Mouse (Mus musculus) embryonic facial prominence, embryonic 13.5 days (tissue): ENCODE results near the gene Otogl. TPM values are rescaled to one million over a fixed set of nuclear protein-coding genes. Genes with fewer than 3 reads are reported as not detected.

ENCODE experiments used
- ATAC-seq: fragments of 200-750 bp; cut with Nextera tagmentation; 2 replicates; pipeline ENCODE4 v1.8.0; 2017; ENCODE audit warnings: low read depth; ENCODE audit not compliant: insufficient number of reproducible peaks, insufficient read depth, low FRiP score, low TSS enrichment
- H3K27ac ChIP-seq: fragments of 300-500 bp; sonication (generic); 2 replicates; pipeline ENCODE4 v1.5.1; 2015; ENCODE audit warnings: moderate library complexity, mild to moderate bottlenecking, inconsistent platforms
- H3K27me3 ChIP-seq: fragments of 300-500 bp; sonication (generic); 2 replicates; pipeline ENCODE4 v1.6.1; 2015; ENCODE audit warnings: mild to moderate bottlenecking, inconsistent platforms
- H3K36me3 ChIP-seq: fragments of 300-500 bp; sonication (generic); 2 replicates; pipeline ENCODE4 v1.6.1; 2015; ENCODE audit warnings: mild to moderate bottlenecking, inconsistent platforms
- H3K4me1 ChIP-seq: fragments of 300-500 bp; sonication (generic); 2 replicates; pipeline ENCODE4 v1.6.1; 2015; ENCODE audit warnings: inconsistent platforms
- H3K4me2 ChIP-seq: fragments of 300-500 bp; sonication (generic); 2 replicates; pipeline ENCODE4 v1.6.1; 2015; ENCODE audit warnings: moderate library complexity, mild to moderate bottlenecking, inconsistent platforms
- H3K4me3 ChIP-seq: fragments of 300-500 bp; sonication (generic); 2 replicates; pipeline ENCODE4 v1.5.1; 2015; ENCODE audit warnings: mild to moderate bottlenecking, inconsistent platforms
- H3K9ac ChIP-seq: fragments of 300-500 bp; sonication (generic); 2 replicates; pipeline ENCODE4 v1.6.1; 2015; ENCODE audit warnings: mild to moderate bottlenecking, inconsistent platforms
- H3K9me3 ChIP-seq: fragments of 300-500 bp; sonication (generic); 2 replicates; pipeline ENCODE4 v1.6.1; 2016; ENCODE audit warnings: inconsistent platforms
- WGBS: fragments of 180-500 bp; shearing (Covaris S2); methylation state at CpG from one replicate; pipeline ENCODE4 v1.1.7; 2015; ENCODE audit warnings: mixed read lengths; 5-methylcytosine and 5-hydroxymethylcytosine counted together
- polyA plus RNA-seq: library from polyadenylated mRNA; unstranded; fragments of >200 nt; fragmentation: Nextera tagmentation; extraction: Ambion mirVana; gene quantifications from 2 replicates; pipeline ENCODE4 v1.2.1, GENCODE M21; 2015

The Otogl gene
- polyA plus RNA-seq, 1 experiment from 2014 or later, result 0.06 TPM

DNA sequence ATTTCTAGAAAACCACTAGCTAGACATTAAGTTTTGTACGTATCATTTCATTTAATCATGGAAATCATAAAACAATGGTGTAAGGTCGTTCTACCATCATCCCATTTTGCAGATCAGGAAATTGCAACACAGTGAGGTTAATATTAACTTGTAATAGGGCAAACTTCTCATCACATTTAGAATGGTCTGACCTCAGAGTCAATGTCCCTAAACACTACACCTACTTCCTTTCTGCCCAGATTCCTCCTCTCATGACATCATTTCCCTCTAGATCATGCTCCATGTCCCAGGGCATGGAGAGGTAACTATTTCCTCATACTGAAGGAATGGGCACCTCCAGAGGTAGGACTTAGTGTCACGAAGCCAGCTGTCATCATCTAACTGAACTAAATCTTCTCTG lies 22.1 kb upstream of the Otogl start:
- Histone ChIP-seq H3K27ac (no peak overlapping the region), H3K4me1 (peaks cover 9% of the 10 kb centered on the region), H3K36me3 (no peaks in the 10 kb centered on the region), H3K27me3 (no peaks in the 10 kb centered on the region), H3K4me2 (no peak overlapping the region), H3K9ac (no peak overlapping the region), H3K9me3 (no peaks in the 10 kb centered on the region), H3K4me3 (no peak overlapping the region)
- ATAC-seq, result no peak
- 74% methylated on average over 3 of the region's 3 CpGs for WGBS

DNA sequence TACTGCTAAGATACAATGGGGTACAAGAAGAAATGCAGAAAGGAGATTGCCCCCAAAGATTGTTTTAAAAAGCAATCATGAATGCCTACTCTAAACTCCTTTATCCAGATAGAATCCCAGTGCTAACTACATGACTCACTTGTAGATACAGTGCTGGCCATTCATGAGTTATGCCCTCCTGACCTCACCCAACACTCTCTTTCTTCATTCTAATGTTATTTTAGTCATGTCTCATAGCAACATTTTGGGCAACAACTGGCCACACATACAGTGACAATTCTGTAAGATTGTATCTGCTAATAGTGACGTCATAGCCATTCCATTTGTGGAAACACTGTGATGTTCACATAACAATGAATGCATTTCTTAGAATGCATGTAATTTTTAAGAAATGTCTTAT lies 21.6 kb upstream of the Otogl start:
- Histone ChIP-seq H3K36me3 (no peaks in the 10 kb centered on the region), H3K27me3 (no peaks in the 10 kb centered on the region), H3K4me2 (no peak overlapping the region), H3K4me1 (peaks cover 9% of the 10 kb centered on the region), H3K4me3 (no peak overlapping the region), H3K9ac (no peak overlapping the region), H3K27ac (no peak overlapping the region), H3K9me3 (no peaks in the 10 kb centered on the region)
- WGBS, result 84% methylated on average over 1 of the region's 1 CpGs
- no peak for ATAC-seq

DNA sequence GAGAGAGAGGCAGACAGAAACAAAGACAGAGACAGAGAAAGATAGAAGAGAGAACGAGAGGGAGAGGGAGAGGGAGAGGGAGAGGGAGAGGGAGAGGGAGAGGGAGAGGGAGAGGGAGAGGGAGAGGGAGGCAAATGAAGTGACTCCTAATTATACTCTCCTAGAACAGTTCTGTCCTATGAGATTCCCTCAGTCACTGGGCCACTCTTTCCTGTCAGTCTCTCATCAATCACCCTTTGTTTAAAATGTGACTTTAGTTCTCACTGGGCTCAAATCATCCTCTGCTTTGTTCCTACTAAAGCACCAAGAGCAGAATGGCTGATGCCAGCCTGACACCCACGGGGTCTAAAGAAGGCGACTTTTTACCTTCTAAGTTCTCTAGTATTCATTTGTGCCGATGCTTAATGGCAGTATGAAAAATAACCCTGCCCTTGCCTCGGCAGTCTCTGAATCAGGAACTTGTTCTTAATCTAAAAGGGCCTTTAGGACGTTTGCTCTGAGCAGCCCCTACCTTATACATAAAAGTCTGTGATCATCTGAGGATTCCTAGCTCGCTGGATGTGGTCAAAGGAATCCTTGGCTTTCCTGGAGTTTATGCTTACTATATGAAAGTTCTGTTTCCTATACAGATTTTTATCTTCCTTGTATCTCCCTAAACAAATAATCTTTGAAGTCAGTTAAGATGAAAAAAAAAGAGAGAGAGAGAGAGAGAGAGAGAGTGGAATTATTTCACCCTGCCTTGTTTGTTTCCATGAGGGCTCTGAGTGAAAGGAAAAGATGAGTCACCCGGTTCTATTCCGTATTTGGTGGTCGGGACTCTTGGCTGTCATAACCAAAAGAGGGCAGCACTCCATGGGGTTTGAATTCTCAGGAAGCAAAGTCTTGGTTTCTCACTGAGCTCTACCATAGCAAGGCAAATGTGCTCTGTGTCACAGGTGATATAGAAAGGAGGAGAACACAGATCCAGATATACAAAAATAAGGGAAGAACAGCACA lies 20.2 kb upstream of the Otogl start:
- Histone ChIP-seq H3K4me1 (peaks cover 9% of the 10 kb centered on the region), H3K4me2 (no peak overlapping the region), H3K27me3 (no peaks in the 10 kb centered on the region), H3K27ac (no peak overlapping the region), H3K9me3 (no peaks in the 10 kb centered on the region), H3K9ac (no peak overlapping the region), H3K36me3 (no peaks in the 10 kb centered on the region), H3K4me3 (no peak overlapping the region)
- no peak for ATAC-seq
- WGBS, result 31% methylated on average over 10 of the region's 10 CpGs

DNA sequence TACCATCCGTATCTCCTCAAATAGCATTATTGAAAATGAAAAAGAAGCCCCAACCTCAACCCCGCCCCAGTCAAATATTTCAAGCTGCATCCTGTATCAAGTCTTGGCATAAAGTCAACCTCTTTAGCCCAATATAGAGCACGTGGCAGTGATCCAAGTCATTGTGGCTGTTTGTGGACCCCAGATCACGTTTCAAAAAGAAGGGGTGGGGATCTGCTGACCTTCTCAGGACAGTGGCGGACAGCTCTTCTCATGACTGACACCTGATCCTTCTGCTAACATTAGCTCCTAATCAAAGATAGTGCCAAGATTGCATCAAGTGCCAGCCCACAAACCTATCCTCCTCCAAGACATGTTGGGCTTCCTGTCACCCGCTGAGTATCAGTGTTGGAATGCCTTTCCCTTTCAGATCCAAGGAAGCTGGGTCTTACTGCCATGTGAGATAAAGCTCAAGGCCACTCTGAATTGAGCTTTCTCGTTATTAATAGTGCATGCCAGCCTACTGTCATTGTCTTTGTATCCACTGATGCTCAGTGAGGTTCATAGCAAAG lies 18.6 kb upstream of the Otogl start:
- H3K27me3 ChIP-seq, result no peaks in the 10 kb centered on the region
- H3K9ac ChIP-seq, result no peak overlapping the region
- no peaks in the 10 kb centered on the region for H3K9me3 ChIP-seq
- WGBS, result 40% methylated on average over 7 of the region's 7 CpGs
- H3K36me3 ChIP-seq, result no peaks in the 10 kb centered on the region
- no peak overlapping the region for H3K27ac ChIP-seq
- no peak for ATAC-seq
- H3K4me3 ChIP-seq, result no peak overlapping the region
- no peak overlapping the region for H3K4me2 ChIP-seq
- H3K4me1 ChIP-seq, result peaks cover 9% of the 10 kb centered on the region

DNA sequence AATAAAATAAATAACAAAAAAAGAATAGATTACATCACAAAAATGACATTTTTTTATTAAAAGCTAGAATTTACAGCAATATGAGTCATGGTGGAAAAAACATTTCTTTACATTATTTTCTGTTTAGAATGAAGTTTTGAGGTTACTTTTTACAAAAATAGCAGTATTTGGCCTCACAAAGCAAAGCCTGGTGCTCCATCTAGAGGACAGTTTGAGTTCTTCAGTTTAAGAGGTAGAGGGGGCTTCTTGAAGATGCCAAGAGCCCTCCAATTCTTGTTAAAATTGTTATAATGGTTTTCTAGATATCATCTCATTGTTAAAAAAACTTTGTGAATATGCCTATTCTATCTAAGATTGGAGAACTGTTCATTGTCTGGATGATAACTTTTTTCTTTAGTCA lies 13.4 kb upstream of the Otogl start:
- H3K4me1 ChIP-seq, result peaks cover 5% of the 10 kb centered on the region
- ATAC-seq, result no peak
- H3K4me2 ChIP-seq, result no peak overlapping the region
- no peaks in the 10 kb centered on the region for H3K27me3 ChIP-seq
- H3K27ac ChIP-seq, result no peak overlapping the region
- no peak overlapping the region for H3K4me3 ChIP-seq
- no peaks in the 10 kb centered on the region for H3K9me3 ChIP-seq
- no peak overlapping the region for H3K9ac ChIP-seq
- no peaks in the 10 kb centered on the region for H3K36me3 ChIP-seq

DNA sequence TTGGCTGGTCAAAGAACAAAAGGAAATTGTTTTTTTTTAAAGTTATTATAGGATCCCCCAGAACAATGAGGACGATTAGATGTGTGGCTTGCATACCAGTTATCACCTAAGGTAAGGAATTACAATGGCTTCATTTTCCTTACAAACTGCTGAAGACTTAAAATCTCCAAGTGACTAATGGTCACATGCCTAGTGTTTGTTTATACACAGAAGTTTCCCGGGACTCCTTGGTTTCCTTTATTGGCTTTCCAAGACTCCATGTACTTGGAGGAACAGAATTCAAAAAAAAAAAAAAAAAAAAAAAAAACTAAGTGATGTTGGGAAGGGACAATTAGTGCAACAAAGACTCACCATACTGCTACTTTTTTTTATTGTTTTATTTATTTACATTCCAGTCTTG lies 11.9 kb upstream of the Otogl start:
- H3K27ac ChIP-seq, result no peak overlapping the region
- no peaks in the 10 kb centered on the region for H3K27me3 ChIP-seq
- 48% methylated on average over 2 of the region's 2 CpGs for WGBS
- H3K4me1 ChIP-seq, result no peaks in the 10 kb centered on the region
- H3K36me3 ChIP-seq, result no peaks in the 10 kb centered on the region
- H3K9ac ChIP-seq, result no peak overlapping the region
- no peak overlapping the region for H3K4me3 ChIP-seq
- ATAC-seq, result no peak
- no peak overlapping the region for H3K4me2 ChIP-seq
- H3K9me3 ChIP-seq, result no peaks in the 10 kb centered on the region

DNA sequence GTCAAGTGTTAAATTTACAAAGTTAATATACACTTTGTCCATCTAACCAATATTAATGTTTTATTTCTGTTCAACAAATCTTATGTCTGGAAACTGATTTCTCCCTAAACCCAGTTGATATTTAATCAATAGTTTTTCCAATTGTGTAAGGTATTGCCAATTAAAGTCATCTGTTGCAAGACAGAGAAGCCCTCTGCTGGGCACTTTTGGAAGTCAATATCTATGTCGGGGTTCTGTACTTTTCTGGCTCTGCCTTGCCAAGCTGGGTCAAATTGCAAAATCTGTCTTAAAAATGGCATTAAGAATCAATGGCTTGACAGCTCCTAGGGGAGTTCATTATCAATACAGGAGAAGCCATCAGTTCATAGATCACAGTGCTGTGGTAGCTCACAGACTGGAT lies 10.8 kb upstream of the Otogl start:
- no peak for ATAC-seq
- H3K9me3 ChIP-seq, result no peaks in the 10 kb centered on the region

DNA sequence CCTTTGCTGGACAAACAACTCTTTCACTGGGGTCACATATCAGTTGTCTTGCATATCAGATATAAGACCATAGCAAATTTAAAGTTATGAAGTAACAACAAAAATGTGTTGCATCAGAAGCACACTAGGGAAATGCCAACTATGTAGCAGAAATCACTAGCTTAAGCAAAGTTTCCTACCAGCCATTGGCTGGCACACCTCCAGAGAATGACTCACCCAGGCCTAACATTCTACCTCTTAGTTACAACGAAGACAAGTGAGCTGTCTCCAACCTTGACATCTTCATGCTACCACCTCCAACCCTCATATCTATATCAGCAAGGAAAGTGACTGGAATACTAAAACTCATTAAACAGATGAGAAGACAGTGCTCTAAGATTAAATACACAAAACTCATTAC lies 9.6 kb upstream of the Otogl start:
- no peaks in the 10 kb centered on the region for H3K4me1 ChIP-seq
- no peaks in the 10 kb centered on the region for H3K27me3 ChIP-seq
- no peaks in the 10 kb centered on the region for H3K36me3 ChIP-seq
- no peak overlapping the region for H3K4me2 ChIP-seq
- H3K27ac ChIP-seq, result no peak overlapping the region
- H3K9ac ChIP-seq, result no peak overlapping the region
- no peak overlapping the region for H3K4me3 ChIP-seq
- WGBS, result 57% methylated on average over 1 of the region's 1 CpGs
- no peak for ATAC-seq
- H3K9me3 ChIP-seq, result no peaks in the 10 kb centered on the region

More for the DNA sequence above, 10.8 kb upstream of the Otogl start:
- no peak overlapping the region for H3K4me3 ChIP-seq
- H3K4me1 ChIP-seq, result no peaks in the 10 kb centered on the region
- 5% methylated on average over 1 of the region's 1 CpGs for WGBS
- no peak overlapping the region for H3K9ac ChIP-seq
- H3K4me2 ChIP-seq, result no peak overlapping the region
- no peaks in the 10 kb centered on the region for H3K36me3 ChIP-seq
- H3K27me3 ChIP-seq, result no peaks in the 10 kb centered on the region
- no peak overlapping the region for H3K27ac ChIP-seq

DNA sequence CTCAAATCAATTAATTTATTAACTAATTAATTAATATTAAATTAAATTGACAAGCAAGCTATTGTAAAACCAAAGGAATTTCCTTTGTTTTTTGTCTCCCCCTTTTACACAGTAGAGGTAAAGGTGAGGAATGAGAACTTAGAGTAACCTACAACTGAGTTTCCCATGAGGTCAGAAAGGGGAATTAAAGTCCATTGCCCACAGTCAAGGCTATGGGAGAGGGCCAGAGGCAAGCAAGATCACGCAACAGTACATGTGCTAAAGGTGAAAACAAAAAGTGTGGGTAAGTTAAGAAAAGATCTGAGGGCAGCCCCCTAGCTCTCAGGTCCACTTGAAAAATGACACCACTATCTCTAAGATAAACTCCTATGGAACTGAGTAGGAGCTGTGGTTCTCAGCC lies 9.2 kb upstream of the Otogl start:
- WGBS, result 78% methylated on average over 1 of the region's 1 CpGs
- no peaks in the 10 kb centered on the region for H3K36me3 ChIP-seq
- no peak overlapping the region for H3K27ac ChIP-seq
- ATAC-seq, result no peak
- H3K9ac ChIP-seq, result no peak overlapping the region
- no peaks in the 10 kb centered on the region for H3K4me1 ChIP-seq
- H3K27me3 ChIP-seq, result no peaks in the 10 kb centered on the region
- H3K4me3 ChIP-seq, result no peak overlapping the region
- no peaks in the 10 kb centered on the region for H3K9me3 ChIP-seq
- no peak overlapping the region for H3K4me2 ChIP-seq

DNA sequence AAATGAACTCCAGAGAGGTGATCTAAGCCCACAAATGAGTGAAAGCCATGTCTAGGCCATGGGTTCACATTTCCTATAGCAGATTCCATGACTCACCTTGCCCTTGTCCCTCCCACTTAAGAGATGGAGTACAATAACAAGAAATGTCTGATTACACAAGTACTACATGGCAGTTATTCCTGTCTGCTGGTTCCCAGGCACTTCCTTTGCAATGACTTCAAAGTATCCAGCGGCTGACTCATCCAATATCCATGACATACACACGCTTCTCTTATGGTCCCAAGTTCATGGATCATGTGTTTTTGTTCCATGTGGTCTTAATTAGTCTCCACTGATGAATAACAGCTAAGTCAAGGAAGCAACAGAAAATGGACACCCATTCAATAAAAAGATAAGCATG lies 1.1 kb upstream of the Otogl start:
- no peak for ATAC-seq
- H3K4me2 ChIP-seq, result no peak overlapping the region
- no peaks in the 10 kb centered on the region for H3K27me3 ChIP-seq
- H3K27ac ChIP-seq, result no peak overlapping the region
- WGBS, result 29% methylated on average over 2 of the region's 2 CpGs
- no peak overlapping the region for H3K9ac ChIP-seq
- no peak overlapping the region for H3K4me3 ChIP-seq
- no peaks in the 10 kb centered on the region; the same call in 1 of the 2 replicates for H3K9me3 ChIP-seq
- no peaks in the 10 kb centered on the region for H3K36me3 ChIP-seq
- no peaks in the 10 kb centered on the region for H3K4me1 ChIP-seq

DNA sequence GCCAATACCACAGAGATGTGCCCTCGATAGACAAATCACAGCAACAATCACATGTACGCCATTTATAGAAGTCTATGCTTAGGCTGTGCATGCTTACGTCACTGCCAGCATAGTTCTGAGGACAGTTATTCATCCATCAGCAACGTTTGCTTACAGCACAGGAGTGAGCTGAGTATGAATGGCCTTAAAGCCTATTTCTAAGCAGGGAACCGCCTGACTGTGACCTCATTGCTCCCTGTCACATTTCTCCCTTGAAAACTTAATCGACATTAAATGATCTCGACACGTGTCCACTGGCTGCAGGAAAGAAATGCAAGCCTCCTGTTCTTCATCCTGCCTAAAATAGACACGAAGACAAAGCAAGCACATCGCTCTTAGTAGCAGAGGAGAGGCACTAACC lies 5.5 kb downstream of the Otogl start:
- H3K36me3 ChIP-seq, result no peaks in the 10 kb centered on the region
- H3K4me1 ChIP-seq, result no peaks in the 10 kb centered on the region
- H3K9me3 ChIP-seq, result peaks cover 3% of the 10 kb centered on the region
- WGBS, result 74% methylated on average over 10 of the region's 10 CpGs
- 0 out of 2 replicates have a peak, but pooled peaks have one; percentile 48 for ATAC-seq
- 0 out of 2 replicates have a peak overlapping the region, but pooled peaks have one; percentile 11 for H3K27ac ChIP-seq
- no peak overlapping the region for H3K4me3 ChIP-seq
- no peak overlapping the region for H3K4me2 ChIP-seq
- H3K9ac ChIP-seq, result no peak overlapping the region
- H3K27me3 ChIP-seq, result no peaks in the 10 kb centered on the region
